Mouse (Mus musculus) intestine, embryonic 15.5 days (tissue): ENCODE measurements at regions not wholly inside any gene's neighbourhood (a gene's known extent, or its start where the extent isn't known, plus 50 kb on each side); places are given as distances from the start of the nearest gene placed in this dataset.

Experiments used
- ATAC-seq: fragments of 200-750 bp; cut with Nextera tagmentation; 2 replicates; pipeline ENCODE4 v1.8.0; 2017; ENCODE audit warnings: moderate TSS enrichment, moderate library complexity
- H3K27ac ChIP-seq: fragments of 300-500 bp; sonication (generic); 2 replicates; pipeline ENCODE4 v1.5.1; 2015; ENCODE audit warnings: mild to moderate bottlenecking, inconsistent platforms
- H3K27me3 ChIP-seq: fragments of 300-500 bp; sonication (generic); replicated peaks from 2 replicates; pipeline ENCODE4 v1.6.1; 2015; ENCODE audit warnings: inconsistent platforms
- H3K36me3 ChIP-seq: fragments of 300-500 bp; sonication (generic); 2 replicates; pipeline ENCODE4 v1.6.1; 2015; ENCODE audit warnings: inconsistent platforms
- H3K4me1 ChIP-seq: fragments of 300-500 bp; sonication (generic); replicated peaks from 2 replicates; pipeline ENCODE4 v1.6.1; 2015; ENCODE audit warnings: inconsistent platforms
- H3K4me2 ChIP-seq: fragments of 300-500 bp; sonication (generic); replicated peaks from 2 replicates; pipeline ENCODE4 v1.6.1; 2015; ENCODE audit warnings: mild to moderate bottlenecking, inconsistent platforms
- H3K4me3 ChIP-seq: fragments of 300-500 bp; sonication (generic); replicated peaks from 2 replicates; pipeline ENCODE4 v1.5.1; 2015; ENCODE audit warnings: inconsistent platforms
- H3K9ac ChIP-seq: fragments of 300-500 bp; sonication (generic); 2 replicates; pipeline ENCODE4 v1.6.1; 2015; ENCODE audit warnings: inconsistent platforms
- H3K9me3 ChIP-seq: fragments of 300-500 bp; sonication (generic); 2 replicates; pipeline ENCODE4 v1.6.1; 2016; ENCODE audit warnings: inconsistent platforms
- WGBS: fragments of 180-500 bp; shearing (Covaris S2); methylation state at CpG from one replicate; pipeline ENCODE4 v1.1.7; 2015; 5-methylcytosine and 5-hydroxymethylcytosine counted together

DNA sequence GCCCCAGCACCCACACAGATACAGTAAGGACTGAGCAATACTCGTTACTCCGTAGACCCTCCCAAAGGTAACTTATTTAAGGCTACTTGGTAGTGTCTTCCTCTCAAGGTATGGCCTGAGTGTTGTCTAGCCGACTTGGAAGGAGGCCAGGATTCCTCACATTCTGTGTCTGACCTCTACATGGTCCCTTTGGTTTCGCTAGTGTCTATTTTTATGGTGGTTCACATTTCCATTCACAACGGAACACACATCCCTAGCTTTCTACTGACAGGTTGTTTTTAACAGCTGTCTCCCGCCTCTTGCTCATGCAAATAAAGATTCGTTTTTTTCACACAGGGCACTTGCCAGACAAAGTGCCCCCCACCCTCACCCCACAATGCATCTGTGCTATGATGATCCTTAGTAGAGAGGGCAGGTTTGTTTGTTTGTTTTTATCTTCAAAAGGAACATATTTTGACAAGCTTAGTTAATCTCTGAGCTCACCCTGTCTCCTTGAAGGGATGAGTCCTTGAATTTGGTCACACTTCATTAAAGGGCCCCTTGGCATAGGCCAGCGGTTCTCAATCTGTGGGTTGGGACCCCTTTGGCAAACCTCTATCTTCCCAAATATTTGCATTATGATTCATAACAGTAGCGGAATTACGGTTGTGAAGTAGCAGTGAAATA lies 52.7 kb downstream of the Phlda1 start:
- Histone ChIP-seq H3K4me2 (no peak overlapping the region), H3K4me3 (no peak overlapping the region), H3K27ac (no peak overlapping the region), H3K9ac (no peak overlapping the region), H3K27me3 (no peaks in the 10 kb centered on the region), H3K4me1 (peaks cover 12% of the 10 kb centered on the region), H3K36me3 (no peaks in the 10 kb centered on the region), H3K9me3 (no peaks in the 10 kb centered on the region)
- 26% methylated on average over 10 of the region's 10 CpGs for WGBS
- ATAC-seq, result peak; percentile 10

DNA sequence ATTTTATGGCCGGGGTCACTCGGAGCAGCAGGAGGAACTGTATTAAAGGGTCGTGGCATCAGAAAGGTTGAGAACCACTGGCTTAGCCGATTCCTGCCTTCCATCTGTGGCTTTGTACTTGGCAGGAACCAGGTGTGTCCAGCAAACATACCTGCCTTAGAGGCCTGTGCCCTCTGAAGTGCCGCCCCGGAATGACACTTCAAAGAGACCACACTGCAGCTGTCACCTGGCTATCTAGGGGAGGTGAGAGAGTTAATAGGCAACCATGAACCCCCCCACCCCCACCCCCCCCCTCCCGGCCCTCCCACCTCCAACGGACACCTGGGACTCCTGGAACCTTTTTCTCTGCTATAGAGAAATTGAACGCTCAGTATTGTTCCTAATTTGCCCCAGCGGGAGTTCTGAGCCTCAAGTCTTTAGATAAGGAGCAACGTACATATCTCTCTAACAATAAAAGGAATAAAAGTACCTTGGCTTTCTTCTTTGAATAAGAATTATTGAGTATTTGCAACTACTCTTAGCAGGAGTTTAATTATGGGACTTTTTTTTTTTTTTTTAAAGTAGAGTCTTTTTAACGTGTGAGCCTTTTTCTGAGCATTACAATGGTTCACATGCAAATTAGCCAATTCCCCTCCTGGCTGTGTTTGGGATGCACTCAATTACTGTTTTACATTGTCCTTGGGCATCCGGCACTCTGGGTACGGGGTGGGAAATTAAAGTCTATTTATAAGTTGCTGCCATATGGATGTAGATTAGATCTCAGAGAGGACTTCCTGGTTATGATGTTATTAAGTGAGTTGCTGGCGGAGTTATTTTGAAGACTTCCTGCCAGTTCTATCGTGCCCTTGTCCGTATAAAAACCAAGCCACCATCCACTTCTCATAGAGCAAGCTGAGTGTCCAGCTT lies 53.5 kb downstream of the Phlda1 start:
- Histone ChIP-seq H3K4me3 (no peak overlapping the region), H3K4me1 (peaks cover 17% of the 10 kb centered on the region), H3K9ac (no peak overlapping the region), H3K36me3 (no peaks in the 10 kb centered on the region), H3K27ac (no peak overlapping the region; the same call in 1 of the 2 replicates), H3K4me2 (no peak overlapping the region), H3K27me3 (no peaks in the 10 kb centered on the region), H3K9me3 (no peaks in the 10 kb centered on the region)
- WGBS, result 40% methylated on average over 17 of the region's 17 CpGs
- peak; percentile 87 for ATAC-seq

DNA sequence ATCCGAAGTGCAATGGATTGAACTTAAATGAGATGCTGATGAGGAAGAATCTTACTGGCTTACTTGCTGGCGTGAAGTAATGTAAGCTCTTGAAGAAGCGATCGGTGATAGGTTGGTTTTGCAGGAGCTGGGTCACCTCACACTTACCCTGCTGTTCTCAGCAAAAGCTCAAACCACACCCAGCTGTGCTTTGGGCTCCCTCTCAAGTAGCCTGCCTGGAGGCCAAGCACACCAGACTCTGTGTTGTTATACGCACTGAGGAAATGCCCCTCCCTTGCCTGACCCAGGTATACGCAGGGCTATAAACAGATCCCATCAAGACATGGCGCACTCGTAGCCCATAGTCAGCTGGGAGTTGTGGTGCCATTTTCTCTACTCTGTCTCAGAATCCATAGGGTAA lies 56.5 kb downstream of the Phlda1 start:
- peak; percentile 55 for ATAC-seq
- Histone ChIP-seq H3K27me3 (no peaks in the 10 kb centered on the region), H3K9ac (no peak overlapping the region), H3K4me2 (no peak overlapping the region), H3K27ac (no peak overlapping the region), H3K9me3 (no peaks in the 10 kb centered on the region), H3K4me3 (no peak overlapping the region), H3K36me3 (no peaks in the 10 kb centered on the region), H3K4me1 (peaks cover 18% of the 10 kb centered on the region)
- WGBS, result 73% methylated on average over 8 of the region's 8 CpGs

DNA sequence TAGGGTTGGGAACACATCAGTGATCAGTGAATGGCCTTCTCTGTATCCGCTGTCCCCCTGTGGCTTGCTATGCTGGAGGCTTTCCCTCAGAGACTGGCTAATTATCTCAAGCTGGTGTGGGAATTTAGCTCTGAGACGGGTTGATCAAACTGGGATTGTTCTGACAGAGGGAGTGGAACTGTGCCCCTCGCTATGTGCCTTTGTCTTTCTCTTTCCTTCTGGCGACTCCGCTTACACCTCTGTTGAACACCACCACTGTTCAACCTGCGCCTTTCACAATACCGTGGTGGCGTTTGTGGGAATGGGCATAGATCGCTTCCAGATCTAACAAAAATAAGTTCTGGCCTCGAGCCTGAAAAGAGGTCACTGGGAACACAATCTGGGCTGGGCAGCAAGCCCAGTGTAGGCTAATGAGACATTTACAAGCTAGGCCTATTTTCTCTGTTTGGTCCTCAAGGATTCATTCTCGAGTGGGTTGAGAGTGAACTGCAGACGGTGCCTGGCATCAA lies 60.8 kb downstream of the Phlda1 start:
- H3K4me2 ChIP-seq, result no peak overlapping the region
- no peak overlapping the region for H3K9ac ChIP-seq
- H3K27me3 ChIP-seq, result no peaks in the 10 kb centered on the region
- 78% methylated on average over 12 of the region's 12 CpGs for WGBS
- H3K27ac ChIP-seq, result no peak overlapping the region
- no peak overlapping the region for H3K4me3 ChIP-seq
- peaks cover 7% of the 10 kb centered on the region for H3K4me1 ChIP-seq
- no peaks in the 10 kb centered on the region for H3K9me3 ChIP-seq
- ATAC-seq, result no peak
- H3K36me3 ChIP-seq, result no peaks in the 10 kb centered on the region

DNA sequence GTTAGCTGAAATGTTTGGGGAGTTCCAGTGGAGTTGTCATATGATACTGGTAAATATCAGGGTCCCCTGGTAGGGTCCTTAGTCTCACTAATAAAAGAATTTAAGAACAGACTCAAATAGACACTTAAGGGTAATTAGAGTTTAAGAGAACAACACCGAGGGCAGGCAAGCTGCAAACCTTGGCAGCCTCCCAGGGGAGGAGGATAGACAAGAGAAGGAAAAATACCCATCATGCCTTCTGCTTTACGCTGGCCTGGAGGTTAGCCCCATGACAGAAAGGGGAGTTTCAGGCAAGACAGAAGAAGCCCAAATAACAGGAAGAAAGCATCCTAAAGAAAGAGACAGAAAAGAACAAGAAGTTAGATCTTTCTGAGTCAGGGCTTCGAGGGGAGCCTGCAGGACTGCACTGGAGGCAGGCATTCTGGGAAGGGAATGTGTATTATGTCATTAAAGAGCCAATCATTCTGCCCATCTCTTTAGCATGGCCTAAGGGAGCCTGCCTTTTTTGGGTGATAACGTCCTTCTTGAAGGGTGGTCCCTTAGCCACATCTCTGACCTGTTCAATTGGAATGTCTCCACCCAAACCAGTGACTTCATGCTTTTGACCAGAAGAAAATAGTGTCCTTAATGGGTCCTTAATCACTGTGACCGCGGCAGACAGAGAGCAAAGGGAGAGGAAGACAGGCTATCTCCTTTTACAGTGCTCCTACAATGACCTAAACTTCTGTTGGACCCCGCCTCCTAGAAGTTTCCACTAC lies 64.6 kb downstream of the Phlda1 start:
- H3K4me2 ChIP-seq, result no peak overlapping the region
- H3K36me3 ChIP-seq, result no peaks in the 10 kb centered on the region
- H3K9ac ChIP-seq, result no peak overlapping the region
- H3K4me1 ChIP-seq, result peaks cover 16% of the 10 kb centered on the region
- H3K27me3 ChIP-seq, result no peaks in the 10 kb centered on the region
- no peak overlapping the region for H3K4me3 ChIP-seq
- ATAC-seq, result no peak
- H3K9me3 ChIP-seq, result no peaks in the 10 kb centered on the region; the same call in 1 of the 2 replicates
- WGBS, result 61% methylated on average over 7 of the region's 7 CpGs
- no peak overlapping the region for H3K27ac ChIP-seq

DNA sequence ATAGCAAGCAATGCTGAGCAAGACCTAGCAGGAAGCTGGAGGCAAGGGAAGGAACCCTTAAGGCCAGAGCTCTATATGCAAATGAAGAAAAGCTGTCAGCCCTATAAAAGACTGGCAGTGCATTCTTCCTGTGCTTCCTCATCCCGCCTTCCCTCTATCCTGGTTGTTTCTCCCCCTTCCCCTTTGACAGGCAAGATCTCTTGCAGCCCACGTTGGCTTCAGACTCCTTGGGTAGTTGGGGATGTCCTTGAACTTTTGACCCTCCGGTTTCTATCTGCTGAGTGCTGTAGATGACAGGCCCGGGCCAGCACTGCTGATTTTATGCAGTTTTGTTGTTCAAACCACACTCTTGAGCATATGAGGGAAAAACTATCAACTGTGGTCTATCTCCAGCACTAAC lies 68.1 kb downstream of the Phlda1 start:
- Histone ChIP-seq H3K36me3 (no peaks in the 10 kb centered on the region), H3K4me1 (peaks cover 28% of the 10 kb centered on the region), H3K27ac (no peak overlapping the region), H3K4me2 (no peak overlapping the region), H3K4me3 (no peak overlapping the region), H3K9ac (no peak overlapping the region), H3K9me3 (no peaks in the 10 kb centered on the region; the same call in 1 of the 2 replicates), H3K27me3 (no peaks in the 10 kb centered on the region)
- ATAC-seq, result no peak
- 41% methylated on average over 4 of the region's 4 CpGs for WGBS

DNA sequence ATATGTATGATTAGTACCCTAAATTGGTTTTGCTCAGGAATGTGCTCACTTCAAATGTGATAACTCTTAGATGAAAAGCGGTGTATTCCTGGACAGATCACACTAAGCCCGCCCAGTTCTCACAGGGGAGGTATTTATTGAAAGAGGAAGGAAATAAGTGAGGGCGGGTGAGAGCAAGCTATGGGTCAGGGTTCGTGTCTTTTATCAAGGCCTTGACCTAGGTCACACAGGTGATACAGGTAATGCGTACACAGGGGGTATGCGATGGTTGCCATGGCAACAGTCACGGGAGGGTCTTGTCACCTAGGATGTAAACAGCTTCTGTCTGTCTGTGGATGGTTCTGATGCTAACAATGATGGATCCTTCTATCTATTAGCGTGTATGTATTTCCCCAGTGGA lies 68.7 kb downstream of the Phlda1 start:
- Histone ChIP-seq H3K36me3 (no peaks in the 10 kb centered on the region), H3K27ac (no peak overlapping the region), H3K4me2 (no peak overlapping the region), H3K4me3 (no peak overlapping the region), H3K9ac (no peak overlapping the region), H3K4me1 (peaks cover 28% of the 10 kb centered on the region), H3K9me3 (no peaks in the 10 kb centered on the region; the same call in 1 of the 2 replicates), H3K27me3 (no peaks in the 10 kb centered on the region)
- ATAC-seq, result no peak
- 69% methylated on average over 8 of the region's 8 CpGs for WGBS

DNA sequence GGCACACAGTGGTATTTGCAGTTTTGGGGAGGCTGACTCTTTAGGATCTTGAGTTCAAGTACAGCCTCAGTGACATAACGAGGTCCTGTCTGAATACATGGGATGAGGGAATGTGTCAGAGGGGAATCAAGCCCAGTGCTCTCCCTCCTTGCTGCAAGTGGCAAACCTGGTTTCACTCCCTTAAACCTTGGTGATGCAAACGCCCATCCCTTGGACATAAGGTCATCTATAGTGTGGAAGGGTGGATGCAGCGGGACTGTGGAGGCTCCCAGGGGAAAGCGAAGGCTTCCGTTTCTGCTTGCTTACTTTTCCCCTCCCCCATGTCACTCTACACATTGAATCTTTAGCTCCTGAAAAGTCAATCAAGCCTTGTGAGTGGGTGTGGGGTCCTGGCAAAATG lies 69.2 kb downstream of the Phlda1 start:
- 59% methylated on average over 5 of the region's 5 CpGs for WGBS

DNA sequence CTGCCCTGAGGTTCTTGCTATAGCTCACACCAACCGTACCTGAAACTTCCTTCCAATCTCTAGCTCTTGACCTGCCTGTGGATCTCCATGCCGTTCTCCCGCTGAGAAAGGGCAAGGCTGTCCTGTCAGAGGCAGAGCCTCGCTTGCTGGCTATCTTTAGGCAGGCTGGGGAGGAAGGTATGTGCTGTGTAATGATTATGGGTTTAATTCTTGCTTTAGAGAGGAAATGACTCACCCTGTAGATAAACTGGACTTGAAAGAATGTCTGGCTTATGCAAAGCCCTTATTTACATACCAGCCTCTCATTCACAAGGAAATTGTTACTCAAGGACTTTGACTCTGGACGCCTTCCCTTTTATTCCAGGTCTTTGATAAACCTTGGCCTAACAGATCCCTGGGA lies 69.8 kb downstream of the Phlda1 start:
- Histone ChIP-seq H3K36me3 (no peaks in the 10 kb centered on the region), H3K9ac (no peak overlapping the region), H3K27me3 (no peaks in the 10 kb centered on the region), H3K4me1 (peaks cover 31% of the 10 kb centered on the region), H3K27ac (peak overlapping the region; percentile 80), H3K4me3 (no peak overlapping the region), H3K4me2 (peak overlapping the region; percentile 47), H3K9me3 (no peaks in the 10 kb centered on the region; the same call in 1 of the 2 replicates)
- WGBS, result 7% methylated on average over 5 of the region's 5 CpGs
- peak; percentile 93 for ATAC-seq

More for the DNA sequence above, 69.2 kb downstream of the Phlda1 start:
- Histone ChIP-seq H3K27me3 (no peaks in the 10 kb centered on the region), H3K4me2 (peak overlapping the region; percentile 47), H3K4me1 (peaks cover 30% of the 10 kb centered on the region), H3K27ac (peak overlapping the region; percentile 80), H3K9ac (no peak overlapping the region), H3K4me3 (no peak overlapping the region), H3K9me3 (no peaks in the 10 kb centered on the region; the same call in 1 of the 2 replicates), H3K36me3 (no peaks in the 10 kb centered on the region)
- ATAC-seq, result peak; percentile 2; the same call in 1 of the 2 replicates

DNA sequence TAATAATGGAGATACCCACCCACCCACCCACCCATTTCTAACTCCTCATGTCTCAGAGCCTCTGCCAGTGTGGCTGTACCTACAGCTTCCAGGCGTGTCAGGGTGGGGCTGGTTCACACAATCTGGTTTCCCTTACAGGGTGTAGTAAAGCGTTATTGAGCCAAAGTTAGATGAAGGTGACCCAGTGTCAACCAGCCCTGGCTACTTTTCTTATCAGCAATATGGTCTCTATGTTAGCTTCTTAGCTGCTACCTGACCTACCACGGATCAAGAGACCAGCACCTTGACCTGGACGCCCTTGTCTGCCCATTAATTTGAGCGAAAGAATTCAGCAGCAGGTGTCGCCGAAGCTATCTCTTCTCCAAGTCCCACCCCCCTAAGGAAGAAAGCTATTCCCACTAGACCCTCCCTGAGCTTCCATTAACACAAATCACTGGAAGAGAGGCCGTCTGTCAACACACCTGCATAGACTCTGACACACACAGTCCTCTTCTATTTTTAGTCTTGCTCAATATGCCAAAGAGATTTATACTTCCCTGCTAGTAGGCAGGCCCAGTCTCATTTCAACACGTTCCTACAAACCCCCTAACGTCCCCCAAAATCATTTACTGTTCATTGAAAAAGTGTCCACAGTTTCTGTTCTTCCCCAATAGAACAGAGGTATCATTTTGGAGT lies 70.4 kb downstream of the Phlda1 start:
- H3K27me3 ChIP-seq, result no peaks in the 10 kb centered on the region
- peak overlapping the region; percentile 5; the same call in 1 of the 2 replicates for H3K4me2 ChIP-seq
- ATAC-seq, result peak; percentile 86
- WGBS, result 51% methylated on average over 10 of the region's 10 CpGs
- no peaks in the 10 kb centered on the region for H3K36me3 ChIP-seq
- peak overlapping the region; percentile 80 for H3K27ac ChIP-seq
- peaks cover 31% of the 10 kb centered on the region for H3K4me1 ChIP-seq
- H3K4me3 ChIP-seq, result no peak overlapping the region
- no peak overlapping the region for H3K9ac ChIP-seq
- no peaks in the 10 kb centered on the region; the same call in 1 of the 2 replicates for H3K9me3 ChIP-seq

DNA sequence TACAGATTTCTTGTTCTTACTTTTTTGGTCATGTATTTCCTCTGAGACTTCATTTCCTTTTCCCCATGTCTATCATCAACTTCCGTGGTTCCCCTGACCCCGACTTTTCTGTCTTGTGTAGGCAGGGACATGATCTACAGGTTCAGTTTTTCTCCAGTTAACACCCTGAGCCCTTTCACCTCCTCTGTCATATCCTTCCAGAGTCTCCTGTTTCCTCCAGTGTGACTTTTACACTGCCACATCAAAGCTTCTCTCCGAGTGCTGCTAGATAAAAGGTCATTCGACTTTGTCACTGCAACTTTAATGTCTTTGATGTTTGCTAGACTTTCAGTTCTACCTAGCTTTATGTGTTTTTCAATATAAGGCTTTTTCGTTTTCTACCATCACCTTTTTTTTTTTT lies 72.5 kb downstream of the Phlda1 start:
- ATAC-seq, result no peak
- no peak overlapping the region for H3K27ac ChIP-seq
- WGBS, result 40% methylated on average over 5 of the region's 5 CpGs
- peaks cover 31% of the 10 kb centered on the region for H3K4me1 ChIP-seq
- H3K9me3 ChIP-seq, result no peaks in the 10 kb centered on the region; the same call in 1 of the 2 replicates
- H3K36me3 ChIP-seq, result no peaks in the 10 kb centered on the region
- H3K4me2 ChIP-seq, result no peak overlapping the region
- no peak overlapping the region for H3K4me3 ChIP-seq
- no peak overlapping the region for H3K9ac ChIP-seq
- H3K27me3 ChIP-seq, result no peaks in the 10 kb centered on the region
